Mouse (Mus musculus): ENCODE measurements around the gene Ly6g5b. TPM values are rescaled to one million over a fixed set of nuclear protein-coding genes. Genes with fewer than 3 reads are reported as not detected.

Ly6g5b gene
- total and polyA plus RNA-seq, 2 experiments, result 0.46 to 0.62 TPM

DNA sequence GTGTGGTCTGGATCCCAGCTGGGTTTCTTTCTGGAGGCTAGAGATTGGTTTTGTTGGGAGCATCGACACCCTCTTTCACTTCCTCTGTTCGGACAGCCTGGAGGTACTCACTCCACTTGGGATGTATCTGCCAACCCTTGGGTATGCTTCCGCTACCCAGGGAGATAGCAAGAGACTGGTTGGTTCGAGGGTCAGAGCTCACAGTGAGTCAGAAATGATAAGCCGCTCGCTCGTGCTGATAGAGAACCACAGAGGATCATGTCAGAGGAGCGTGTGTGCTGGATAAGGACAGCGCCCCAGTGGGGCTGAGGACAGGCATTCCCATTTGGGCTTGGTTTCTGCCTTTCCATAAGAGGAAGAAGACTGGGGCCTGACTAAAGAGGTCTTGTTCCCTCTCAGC lies 35.5 kb downstream of the Ly6g5b start:
- no peaks in the 10 kb centered on the region for H3K27me3 ChIP-seq (ENCODE audit: control insufficient read depth, insufficient read depth, low read length)
- H3K4me1 ChIP-seq (ENCODE audit: control insufficient read depth, insufficient read depth, low read length), result 0 out of 2 replicates have a peak, but pooled peaks cover 2% of the 10 kb centered on the region
- H3K27ac ChIP-seq (replicated peaks; ENCODE audit: insufficient read depth, low read depth, low read length), result no peak overlapping the region
- TF ChIP-seq POLR2A (IDR thresholded peaks at IDR 0.05; ENCODE audit: extremely low read depth, insufficient read depth, low read length), result no peak
- TF ChIP-seq CTCF (IDR thresholded peaks at IDR 0.05; ENCODE audit: low read depth, low read length), result peak; percentile 17; the same call in 1 of the 2 replicates
- no peaks in the 10 kb centered on the region for H3K79me2 ChIP-seq (ENCODE audit: control insufficient read depth, insufficient read depth, low read length)
- DNase-seq (ENCODE audit: extremely low read depth, low read depth, low spot score), result no peak
- H3K9ac ChIP-seq (ENCODE audit: low read depth, low read length), result no peak overlapping the region
- H3K36me3 ChIP-seq (ENCODE audit: control insufficient read depth, insufficient read depth, low read length), result no peaks in the 10 kb centered on the region
- WGBS, result 45% methylated on average over 9 of the region's 9 CpGs
- no peak overlapping the region for H3K4me3 ChIP-seq (ENCODE audit: insufficient read depth, low read depth, low read length)

DNA sequence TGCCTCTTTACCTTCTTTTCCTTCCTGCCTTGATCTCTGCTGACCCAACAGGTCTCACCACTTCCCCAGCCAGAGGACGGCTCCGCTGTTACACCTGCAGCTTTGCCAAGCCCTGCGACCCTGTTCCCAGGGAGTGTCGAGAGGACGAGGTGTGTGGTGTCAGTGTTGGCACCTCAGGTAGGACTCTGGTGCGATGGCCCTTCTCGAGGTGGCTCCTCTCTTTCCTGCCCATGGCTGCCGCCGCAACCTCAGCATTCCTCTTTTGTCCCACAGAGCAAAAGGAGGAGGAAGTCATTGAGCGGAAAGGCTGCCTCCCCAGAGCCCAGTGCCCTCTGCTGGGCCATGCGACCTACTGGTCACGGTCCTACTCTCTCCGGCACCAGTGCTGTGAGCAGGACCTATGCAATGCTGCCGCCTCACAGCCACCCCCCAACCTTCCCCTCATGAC lies 37.4 kb downstream of the Ly6g5b start, which contains the start of gene Ly6g6d:
Gene Ly6g6d, minus strand, starts transcription at position 280 of the 448 bp plus-strand sequence.
- Histone ChIP-seq H3K4me1 (ENCODE audit: control insufficient read depth, insufficient read depth, low read length) (0 out of 2 replicates have a peak, but pooled peaks cover 2% of the 10 kb centered on the region), H3K4me3 (ENCODE audit: insufficient read depth, low read depth, low read length) (peak within 1 kb of the TSS; percentile 59), H3K36me3 (ENCODE audit: control insufficient read depth, insufficient read depth, low read length) (no peaks in the 10 kb centered on the region), H3K79me2 (ENCODE audit: control insufficient read depth, insufficient read depth, low read length) (no peaks in the 10 kb centered on the region), H3K27ac (replicated peaks; ENCODE audit: insufficient read depth, low read depth, low read length) (peak within 1 kb of the TSS; percentile 29; the same call in 1 of the 2 replicates), H3K27me3 (ENCODE audit: control insufficient read depth, insufficient read depth, low read length) (no peaks in the 10 kb centered on the region), H3K9ac (ENCODE audit: low read depth, low read length) (peak within 1 kb of the TSS; percentile 46)
- 22% methylated on average over 14 of the region's 14 CpGs for WGBS
- no peak for TF ChIP-seq POLR2A (IDR thresholded peaks at IDR 0.05; ENCODE audit: extremely low read depth, insufficient read depth, low read length)
- TF ChIP-seq CTCF (IDR thresholded peaks at IDR 0.05; ENCODE audit: low read depth, low read length), result peak; percentile 68
- DNase-seq (ENCODE audit: extremely low read depth, low read depth, low spot score), result no peak

DNA sequence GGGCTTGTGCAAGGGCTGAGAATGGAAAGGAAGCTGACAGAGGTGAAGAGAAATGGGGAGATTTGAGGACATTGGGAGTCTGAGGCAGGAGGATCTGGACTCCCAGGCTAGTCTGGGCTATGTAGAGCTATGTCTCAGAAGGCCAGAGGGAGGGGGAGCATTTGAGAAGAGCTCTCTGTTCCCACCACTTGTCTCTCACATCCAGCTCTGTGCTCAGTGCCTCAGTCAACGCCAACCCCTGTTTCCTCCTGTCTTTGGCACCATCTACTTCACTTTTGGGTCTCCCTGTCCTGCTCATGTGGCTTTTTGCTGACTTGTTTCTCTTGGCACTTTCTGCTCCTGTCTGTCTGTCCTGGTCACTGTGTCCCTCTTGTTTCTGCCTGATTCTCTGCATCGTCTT lies 37.9 kb downstream of the Ly6g5b start:
- 0 out of 2 replicates have a peak, but pooled peaks cover 2% of the 10 kb centered on the region for H3K4me1 ChIP-seq (ENCODE audit: control insufficient read depth, insufficient read depth, low read length)
- no peaks in the 10 kb centered on the region for H3K79me2 ChIP-seq (ENCODE audit: control insufficient read depth, insufficient read depth, low read length)
- H3K36me3 ChIP-seq (ENCODE audit: control insufficient read depth, insufficient read depth, low read length), result no peaks in the 10 kb centered on the region
- H3K9ac ChIP-seq (ENCODE audit: low read depth, low read length), result peak overlapping the region; percentile 46
- no peaks in the 10 kb centered on the region for H3K27me3 ChIP-seq (ENCODE audit: control insufficient read depth, insufficient read depth, low read length)
- H3K4me3 ChIP-seq (ENCODE audit: insufficient read depth, low read depth, low read length), result no peak overlapping the region; the same call in 1 of the 2 replicates
- DNase-seq (ENCODE audit: extremely low read depth, low read depth, low spot score), result no peak
- peak overlapping the region; percentile 4; the same call in 1 of the 2 replicates for H3K27ac ChIP-seq (replicated peaks; ENCODE audit: insufficient read depth, low read depth, low read length)
- 53% methylated on average over 2 of the region's 2 CpGs for WGBS
- TF ChIP-seq POLR2A (IDR thresholded peaks at IDR 0.05; ENCODE audit: extremely low read depth, insufficient read depth, low read length) (no peak), CTCF (IDR thresholded peaks at IDR 0.05; ENCODE audit: low read depth, low read length) (no peak)

DNA sequence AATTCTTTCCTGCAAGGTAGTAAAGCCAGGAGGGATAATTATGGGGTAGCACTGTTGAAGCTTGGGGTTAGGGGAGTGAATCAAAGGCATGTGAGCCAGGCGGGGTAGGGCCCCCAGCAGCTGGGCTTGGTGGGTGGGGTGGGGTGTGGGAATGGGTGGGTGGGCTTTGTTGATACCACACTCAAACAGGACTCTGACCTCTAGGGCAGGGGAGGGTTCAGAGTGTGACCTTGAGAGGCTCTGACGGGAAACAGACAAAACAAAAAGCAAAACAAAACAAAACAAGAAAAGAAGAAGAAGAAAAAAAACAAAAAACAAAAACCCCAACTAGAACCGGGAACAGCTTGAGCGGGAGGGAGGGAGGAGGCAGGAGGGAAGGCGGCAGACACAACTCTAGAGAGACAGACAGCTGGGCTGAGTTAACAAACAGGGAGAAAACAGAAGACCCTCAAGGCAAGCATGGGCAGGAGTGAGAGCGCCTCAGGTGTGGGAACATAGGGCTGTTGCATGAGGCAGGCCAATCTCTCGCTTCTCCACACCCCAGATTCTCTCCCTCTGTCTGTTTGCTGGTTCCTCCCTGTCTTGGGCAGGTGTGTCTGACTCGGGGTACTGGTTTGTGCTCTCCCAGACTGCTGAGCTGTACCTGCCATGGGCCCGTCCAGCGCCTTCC lies 38.6 kb downstream of the Ly6g5b start, which contains the start of gene Ly6g6e:
Gene Ly6g6e, plus strand, starts transcription at position 396 of the 670 bp plus-strand sequence.
- 57% methylated on average over 10 of the region's 10 CpGs for WGBS
- Histone ChIP-seq H3K4me3 (ENCODE audit: insufficient read depth, low read depth, low read length) (peak within 1 kb of the TSS; percentile 59), H3K4me1 (ENCODE audit: control insufficient read depth, insufficient read depth, low read length) (0 out of 2 replicates have a peak, but pooled peaks cover 2% of the 10 kb centered on the region), H3K9ac (ENCODE audit: low read depth, low read length) (peak within 1 kb of the TSS; percentile 46), H3K36me3 (ENCODE audit: control insufficient read depth, insufficient read depth, low read length) (no peaks in the 10 kb centered on the region), H3K27me3 (ENCODE audit: control insufficient read depth, insufficient read depth, low read length) (no peaks in the 10 kb centered on the region), H3K27ac (replicated peaks; ENCODE audit: insufficient read depth, low read depth, low read length) (peak within 1 kb of the TSS; percentile 29; the same call in 1 of the 2 replicates), H3K79me2 (ENCODE audit: control insufficient read depth, insufficient read depth, low read length) (no peaks in the 10 kb centered on the region)
- DNase-seq (ENCODE audit: extremely low read depth, low read depth, low spot score), result no peak
- TF ChIP-seq POLR2A (IDR thresholded peaks at IDR 0.05; ENCODE audit: extremely low read depth, insufficient read depth, low read length), result no peak
- TF ChIP-seq CTCF (IDR thresholded peaks at IDR 0.05; ENCODE audit: low read depth, low read length), result no peak

DNA sequence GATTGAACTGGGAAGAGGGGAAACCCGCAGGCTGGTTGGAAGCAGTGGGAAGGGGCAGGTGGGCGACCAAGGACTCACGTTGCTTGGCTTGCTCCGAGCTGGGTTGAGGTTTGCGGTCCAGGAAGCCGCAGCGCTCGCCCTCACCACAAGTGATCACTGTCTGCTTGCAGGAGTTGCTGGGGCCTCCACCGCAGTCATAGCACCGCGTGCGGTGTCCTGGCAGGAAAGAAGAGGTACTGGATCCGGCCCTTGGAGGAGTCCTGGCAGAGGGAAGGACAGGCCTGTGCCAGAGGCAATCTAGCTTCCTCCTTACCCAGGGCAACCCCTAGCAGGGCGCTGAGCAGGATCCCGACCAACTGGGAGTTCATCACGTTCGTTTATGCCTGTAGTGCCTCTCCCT lies 41.1 kb downstream of the Ly6g5b start:
- no peaks in the 10 kb centered on the region for H3K79me2 ChIP-seq (ENCODE audit: control insufficient read depth, insufficient read depth, low read length)
- no peak for DNase-seq (ENCODE audit: extremely low read depth, low read depth, low spot score)
- no peak for TF ChIP-seq POLR2A (IDR thresholded peaks at IDR 0.05; ENCODE audit: extremely low read depth, insufficient read depth, low read length)
- no peak for TF ChIP-seq CTCF (IDR thresholded peaks at IDR 0.05; ENCODE audit: low read depth, low read length)
- no peak overlapping the region for H3K9ac ChIP-seq (ENCODE audit: low read depth, low read length)
- H3K4me1 ChIP-seq (ENCODE audit: control insufficient read depth, insufficient read depth, low read length), result no peaks in the 10 kb centered on the region
- WGBS, result 83% methylated on average over 17 of the region's 17 CpGs
- no peak overlapping the region for H3K4me3 ChIP-seq (ENCODE audit: insufficient read depth, low read depth, low read length)
- H3K27me3 ChIP-seq (ENCODE audit: control insufficient read depth, insufficient read depth, low read length), result no peaks in the 10 kb centered on the region
- H3K27ac ChIP-seq (replicated peaks; ENCODE audit: insufficient read depth, low read depth, low read length), result no peak overlapping the region
- H3K36me3 ChIP-seq (ENCODE audit: control insufficient read depth, insufficient read depth, low read length), result no peaks in the 10 kb centered on the region

DNA sequence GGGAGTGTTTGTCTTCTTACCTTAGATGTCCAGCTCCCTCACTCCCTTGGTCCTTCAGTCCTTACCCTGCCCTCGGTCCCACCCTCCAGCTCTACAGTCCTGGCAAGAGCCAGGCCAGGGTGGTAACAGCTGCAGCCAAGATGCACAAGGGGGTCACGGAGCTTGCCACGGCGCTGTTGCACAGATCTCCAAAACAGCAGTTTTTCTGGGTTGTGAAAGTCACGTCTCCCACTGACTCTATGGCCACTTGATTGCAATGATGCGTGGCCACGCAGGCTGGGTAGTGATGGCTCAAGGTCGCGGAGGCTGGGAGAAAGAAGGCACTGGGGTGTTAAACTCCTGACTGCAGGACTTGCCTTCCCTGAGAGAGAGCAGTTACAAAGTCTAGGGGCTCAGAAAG lies 43.8 kb downstream of the Ly6g5b start:
- Histone ChIP-seq H3K9ac (ENCODE audit: low read depth, low read length) (no peak overlapping the region), H3K4me1 (ENCODE audit: control insufficient read depth, insufficient read depth, low read length) (no peaks in the 10 kb centered on the region), H3K36me3 (ENCODE audit: control insufficient read depth, insufficient read depth, low read length) (no peaks in the 10 kb centered on the region), H3K27ac (replicated peaks; ENCODE audit: insufficient read depth, low read depth, low read length) (no peak overlapping the region), H3K79me2 (ENCODE audit: control insufficient read depth, insufficient read depth, low read length) (no peaks in the 10 kb centered on the region), H3K4me3 (ENCODE audit: insufficient read depth, low read depth, low read length) (no peak overlapping the region), H3K27me3 (ENCODE audit: control insufficient read depth, insufficient read depth, low read length) (no peaks in the 10 kb centered on the region)
- WGBS, result 77% methylated on average over 9 of the region's 9 CpGs
- TF ChIP-seq CTCF (IDR thresholded peaks at IDR 0.05; ENCODE audit: low read depth, low read length), result no peak
- TF ChIP-seq POLR2A (IDR thresholded peaks at IDR 0.05; ENCODE audit: extremely low read depth, insufficient read depth, low read length), result no peak
- DNase-seq (ENCODE audit: extremely low read depth, low read depth, low spot score), result no peak

Measured in liver, adult 2 months (tissue).